Comparison of ENCODE assay signal across 12 mouse cellular contexts in the genomic region with DNA sequence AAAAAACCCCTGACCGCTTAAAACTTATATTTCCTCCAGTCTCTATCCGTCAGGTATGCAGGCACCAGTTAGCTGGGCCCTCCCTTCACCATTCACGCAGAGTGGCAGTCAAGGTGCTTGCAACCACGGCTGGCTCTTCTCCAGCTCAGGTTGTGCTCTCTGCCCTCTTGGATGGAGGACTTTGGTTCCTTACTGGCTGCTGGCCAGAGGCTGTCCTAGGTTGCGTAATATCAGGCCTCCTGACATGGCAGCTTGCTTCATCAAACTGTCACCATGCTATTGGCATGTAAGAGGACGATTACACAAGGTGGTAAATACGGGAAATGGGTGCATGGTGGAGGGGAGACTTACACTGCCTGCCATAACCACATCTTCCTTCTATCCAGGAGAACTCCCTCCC. TPM values are rescaled to one million over a fixed set of nuclear protein-coding genes. Genes with fewer than 3 reads are reported as not detected.
DNase-seq lines count a peak whose midpoint lies in the region; ATAC-seq and TF ChIP-seq lines count a peak whose summit lies in the region.
"Had no signal": no experiment of that assay in that cellular context is flagged by ENCODE, and none has a peak within 500 bp of the region (broad histone marks: within the 10 kb centered on the region; RNA-seq: fewer than 3 reads in every experiment).

No protein-coding gene starts in this region.

- no peak overlapping the region for H3K4me3 ChIP-seq in liver, embryonic 12.5 days
- H3K4me3 ChIP-seq in intestine, postnatal 0 days (ENCODE audit: low read depth, low read length): no peak overlapping the region
- H3K4me3 ChIP-seq: hindbrain, embryonic 15.5 days had no signal

- peak; percentile 20 for DNase-seq in liver
- DNase-seq in lung, adult 18-20 months: peak; percentile 90 to 93
- no peak for DNase-seq in cerebellum, adult 11 months
- DNase-seq in right cerebral cortex, postnatal 14 days: no peak
- DNase-seq in testis, postnatal 10 days (ENCODE audit: low spot score): no peak
- DNase-seq: midbrain, embryonic 14.5 days had no signal

- H3K27me3 ChIP-seq in liver, embryonic 12.5 days (replicated peaks): no peaks in the 10 kb centered on the region
- no peaks in the 10 kb centered on the region for H3K27me3 ChIP-seq in intestine, postnatal 0 days (replicated peaks; ENCODE audit: control insufficient read depth, insufficient read depth, low read length)
- H3K27me3 ChIP-seq: hindbrain, embryonic 15.5 days; Patski had no signal

- no peak overlapping the region for H3K9ac ChIP-seq in liver, embryonic 12.5 days
- no peak overlapping the region for H3K9ac ChIP-seq in intestine, postnatal 0 days (ENCODE audit: low read depth, low read length)
- H3K9ac ChIP-seq: hindbrain, embryonic 15.5 days had no signal

- no peaks in the 10 kb centered on the region for H3K9me3 ChIP-seq in liver, embryonic 12.5 days (replicated peaks)
- H3K9me3 ChIP-seq in intestine, postnatal 0 days (ENCODE audit: control insufficient read depth): no peaks in the 10 kb centered on the region
- H3K9me3 ChIP-seq: hindbrain, embryonic 15.5 days had no signal

- TF ChIP-seq CTCF in intestine, postnatal 0 days (IDR thresholded peaks at IDR 0.05; ENCODE audit: low read depth): no peak

- H3K4me1 ChIP-seq in liver, embryonic 12.5 days: no peaks in the 10 kb centered on the region
- H3K4me1 ChIP-seq in intestine, postnatal 0 days (replicated peaks; ENCODE audit: control insufficient read depth, insufficient read depth, low read length): no peaks in the 10 kb centered on the region
- H3K4me1 ChIP-seq: hindbrain, embryonic 15.5 days had no signal

- WGBS in liver, embryonic 12.5 days (ENCODE audit: insufficient replicate concordance): 68% methylated on average over 7 of the region's 7 CpGs
- WGBS in intestine, postnatal 0 days: 48% methylated on average over 7 of the region's 7 CpGs

- H3K36me3 ChIP-seq in liver, embryonic 12.5 days: no peaks in the 10 kb centered on the region
- H3K36me3 ChIP-seq in intestine, postnatal 0 days (ENCODE audit: control insufficient read depth, insufficient read depth): no peaks in the 10 kb centered on the region
- H3K36me3 ChIP-seq: hindbrain, embryonic 15.5 days had no signal

- H3K4me2 ChIP-seq in liver, embryonic 12.5 days: no peak overlapping the region
- no peak overlapping the region for H3K4me2 ChIP-seq in intestine, postnatal 0 days (replicated peaks; ENCODE audit: low read depth)
- H3K4me2 ChIP-seq: heart, embryonic 11.5 days; hindbrain, embryonic 15.5 days had no signal

- no peak for ATAC-seq in liver, embryonic 12.5 days
- peak; percentile 57; the same call in 1 of the 2 replicates for ATAC-seq in intestine, postnatal 0 days
- ATAC-seq in neutrophil, adult 5-6 weeks (ENCODE audit: extremely low read depth, insufficient number of reproducible peaks, low FRiP score, poor library complexity, severe bottlenecking): peak; percentile 94
- ATAC-seq: Patski had no signal

- H3K27ac ChIP-seq in liver, embryonic 12.5 days: no peak overlapping the region
- no peak overlapping the region for H3K27ac ChIP-seq in intestine, postnatal 0 days (ENCODE audit: low read depth, low read length)
- H3K27ac ChIP-seq: hindbrain, embryonic 15.5 days had no signal

RNA-seq across cellular contexts. Expression of a gene that starts 17.7 kb away (rescaled TPM):
- 3.3 TPM in 2 replicates for polyA plus RNA-seq in liver, embryonic 12.5 days (2016; fragmentation: Nextera tagmentation; extraction: Ambion mirVana)
- 3.2 and 4.0 TPM in 2 replicates for polyA plus RNA-seq in intestine, postnatal 0 days (2015; fragmentation: Nextera tagmentation; extraction: Ambion mirVana)
- total RNA-seq in neutrophil, adult 5-6 weeks (2017): 1.7 and 2.2 TPM in 2 replicates

RNA-seq across cellular contexts. Expression of a gene that starts 30.8 kb away (rescaled TPM):
- polyA plus RNA-seq in liver, embryonic 12.5 days (2016; fragmentation: Nextera tagmentation; extraction: Ambion mirVana): 3.2 and 4.3 TPM in 2 replicates
- polyA plus RNA-seq in intestine, postnatal 0 days (2015; fragmentation: Nextera tagmentation; extraction: Ambion mirVana): 7.7 and 9.2 TPM in 2 replicates
- 22.1 and 24.9 TPM in 2 replicates for total RNA-seq in neutrophil, adult 5-6 weeks (2017)

RNA-seq across cellular contexts. Expression of a gene that starts 45.6 kb away (rescaled TPM):
- polyA plus RNA-seq in liver, embryonic 12.5 days (2016; fragmentation: Nextera tagmentation; extraction: Ambion mirVana): not detected in 2 replicates
- not detected in 2 replicates for polyA plus RNA-seq in intestine, postnatal 0 days (2015; fragmentation: Nextera tagmentation; extraction: Ambion mirVana)
- 0.70 TPM in 1 of 2 replicates, not detected in the other for total RNA-seq in neutrophil, adult 5-6 weeks (2017)
- polyA plus RNA-seq: hindbrain, embryonic 15.5 days; midbrain, embryonic 14.5 days; Patski had no signal

Comparison
In these comparisons a context has a peak if more than half of its experiments do, and no peak if none do; other contexts are left out.
1. DNase-seq: peak in liver (single experiment) and lung, adult 18-20 months (2 of 2); none in cerebellum, adult 11 months (single experiment), right cerebral cortex, postnatal 14 days (single experiment) and testis, postnatal 10 days (single experiment).